Mouse (Mus musculus) layer of hippocampus, adult 8-10 months (tissue): ENCODE results near the gene Snap25. TPM values are rescaled to one million over a fixed set of nuclear protein-coding genes. Genes with fewer than 3 reads are reported as not detected.

ENCODE experiments used
- DNase-seq, 2 experiments: peaks; one replicate each; pipeline ENCODE4 v3.0.0; 2022; ENCODE audit warnings: low spot score in 2 of 2
- total RNA-seq, 4 experiments: library from RNA; stranded (reverse); gene quantifications; 2 replicates each; pipeline ENCODE4 v1.2.4; 2022

Snap25 gene
- total RNA-seq, 4 experiments from 2014 or later = 2,063 to 2,148 (median 2,094) TPM

DNA sequence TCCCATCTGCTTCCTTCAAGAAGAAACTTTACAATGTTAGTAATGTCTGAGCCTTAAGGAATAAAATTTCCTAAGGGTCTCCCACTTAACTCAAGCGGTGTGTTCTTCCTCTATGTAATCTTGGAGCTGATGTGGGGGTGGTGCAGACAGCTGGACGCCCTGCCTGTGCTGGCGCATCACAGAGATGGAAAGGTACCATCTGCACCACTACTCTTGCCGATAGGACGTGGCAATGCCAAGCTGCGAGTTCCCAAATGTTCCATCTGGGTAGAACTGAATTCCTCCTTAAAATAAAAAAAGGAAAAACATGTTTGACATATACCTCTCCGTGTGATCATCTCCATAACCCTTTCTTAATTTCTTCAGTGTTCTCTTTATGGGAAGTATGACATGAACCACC lies 89.9 kb downstream of the Snap25 start:
- peak; percentile 76 to 79 for DNase-seq

DNA sequence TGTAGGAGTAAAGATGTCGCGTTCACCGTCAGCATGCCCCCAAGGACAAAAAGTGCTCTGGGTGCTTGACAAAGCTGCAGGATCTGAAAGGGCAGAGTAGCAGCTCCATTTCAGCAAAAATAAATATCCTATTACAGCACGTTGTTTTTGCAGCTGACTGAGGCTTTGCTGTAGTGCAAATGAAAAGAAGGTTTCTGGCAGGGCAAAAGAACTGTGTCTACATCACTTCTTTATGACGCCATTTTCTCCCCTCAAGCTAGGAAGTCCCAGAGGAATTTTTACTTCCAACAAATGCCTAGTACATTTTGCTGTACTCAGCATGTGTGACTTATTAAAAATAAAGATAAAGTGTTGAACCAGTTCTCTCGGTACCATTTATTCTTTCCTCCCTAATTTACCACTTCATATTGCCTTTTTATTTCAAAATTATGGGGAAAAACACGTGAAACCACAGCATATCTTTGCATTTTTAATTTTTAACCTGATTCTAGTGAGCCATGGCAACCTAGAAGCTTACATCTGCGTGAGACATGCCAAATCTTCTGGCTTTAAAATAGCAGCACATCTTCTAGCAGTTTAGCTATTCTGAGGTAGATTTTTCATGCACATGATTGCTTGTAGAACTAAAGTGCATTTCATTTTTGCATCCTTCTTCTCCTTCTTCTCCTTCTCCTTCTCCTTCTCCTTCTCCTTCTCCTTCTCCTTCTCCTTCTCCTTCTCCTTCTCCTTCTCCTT lies 94.9 kb downstream of the Snap25 start:
- no peak for DNase-seq

DNA sequence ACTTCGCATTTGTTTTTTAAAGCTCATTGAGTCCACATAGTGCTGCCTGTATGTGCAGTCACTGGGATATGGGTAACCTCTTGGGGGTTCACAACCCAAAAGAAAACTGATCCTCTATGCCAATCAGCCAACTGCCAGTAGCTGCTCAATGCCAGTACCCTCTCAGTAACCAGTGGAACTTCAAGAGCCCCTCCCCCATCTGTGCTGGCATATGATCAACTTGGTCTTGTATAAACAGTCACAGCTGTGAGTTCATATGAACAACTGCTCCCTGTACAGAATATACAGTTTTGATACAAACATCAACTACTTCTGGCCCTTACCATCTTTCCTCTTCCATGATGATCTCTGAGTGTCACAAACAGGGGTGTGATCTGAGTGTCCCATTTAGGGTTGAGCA lies 98.1 kb downstream of the Snap25 start:
- no peak for DNase-seq

DNA sequence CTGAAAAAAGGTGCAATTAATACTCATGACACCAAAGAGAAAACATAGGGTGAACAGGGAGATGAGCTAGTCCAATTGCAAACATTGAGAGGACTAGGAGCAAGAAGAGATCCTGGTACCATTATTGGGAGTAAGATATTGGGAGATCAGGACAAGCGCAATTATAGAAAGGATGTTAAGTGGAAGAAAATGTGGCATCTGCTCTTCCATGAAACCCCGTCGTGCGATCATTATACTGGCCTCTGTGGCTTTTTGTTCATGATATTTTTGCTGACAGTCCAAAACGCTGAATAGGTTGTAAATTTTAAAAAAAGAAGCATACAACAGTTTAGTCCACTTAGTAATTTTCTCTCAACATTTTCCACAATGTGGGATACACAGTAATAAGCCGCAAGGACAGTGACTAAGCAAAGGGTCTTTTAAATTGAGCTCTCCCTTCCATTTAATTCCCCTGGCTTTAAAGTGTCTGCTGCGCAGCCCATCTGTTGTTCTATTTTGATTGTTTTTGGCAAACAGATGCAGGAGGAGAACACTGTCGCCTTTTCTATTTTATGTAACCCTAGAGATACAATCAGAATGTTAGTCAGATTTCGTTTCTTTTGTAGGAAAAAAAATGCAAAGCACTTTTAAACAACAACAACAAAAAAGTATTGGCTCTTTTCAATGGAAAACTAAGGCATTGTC lies 103.6 kb downstream of the Snap25 start:
- peak; percentile 46 to 47 for DNase-seq

DNA sequence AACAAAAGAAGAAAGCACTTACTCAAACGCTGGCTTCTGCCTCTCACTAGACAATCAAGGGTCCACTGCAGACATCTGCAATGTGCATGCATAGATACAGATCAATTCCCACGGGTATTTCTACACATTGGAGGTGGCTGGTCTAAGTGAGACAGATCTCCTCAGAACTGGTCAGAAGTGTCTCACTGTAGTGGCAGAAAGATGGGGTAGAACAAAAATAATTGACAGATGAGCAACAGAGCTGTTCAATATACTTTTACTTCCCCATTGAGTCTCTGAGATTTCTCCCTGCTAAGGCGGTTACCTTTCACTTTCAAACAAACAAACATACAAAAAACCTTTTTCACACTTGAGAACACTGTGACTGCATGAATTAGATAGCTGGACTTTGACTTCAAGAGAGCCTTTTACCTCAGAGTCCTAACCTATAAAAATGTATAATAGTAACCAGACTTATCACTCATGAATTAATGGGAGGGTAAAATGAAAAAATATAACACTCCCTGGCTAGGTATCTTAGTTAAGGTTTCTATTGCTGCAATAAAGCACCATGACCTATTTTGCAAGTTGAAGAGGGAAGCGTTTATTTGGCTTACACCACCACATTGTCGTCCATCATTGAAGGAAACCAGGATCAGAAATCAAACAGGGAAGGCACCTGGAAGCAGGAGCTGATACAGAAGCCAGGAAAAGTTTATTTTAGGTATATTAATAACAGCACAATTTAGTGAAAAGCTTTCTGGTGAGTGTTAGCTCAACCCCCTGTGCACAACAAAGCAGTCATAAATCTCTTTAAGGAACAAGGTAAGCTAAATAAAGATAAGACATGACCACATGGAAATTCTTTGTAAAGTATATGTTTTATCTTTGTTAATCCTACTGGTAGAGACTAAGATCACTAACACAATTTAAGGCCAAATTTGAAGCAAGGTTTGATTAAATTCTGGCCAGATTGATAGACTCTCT lies 110.8 kb downstream of the Snap25 start:
- no peak for DNase-seq

DNA sequence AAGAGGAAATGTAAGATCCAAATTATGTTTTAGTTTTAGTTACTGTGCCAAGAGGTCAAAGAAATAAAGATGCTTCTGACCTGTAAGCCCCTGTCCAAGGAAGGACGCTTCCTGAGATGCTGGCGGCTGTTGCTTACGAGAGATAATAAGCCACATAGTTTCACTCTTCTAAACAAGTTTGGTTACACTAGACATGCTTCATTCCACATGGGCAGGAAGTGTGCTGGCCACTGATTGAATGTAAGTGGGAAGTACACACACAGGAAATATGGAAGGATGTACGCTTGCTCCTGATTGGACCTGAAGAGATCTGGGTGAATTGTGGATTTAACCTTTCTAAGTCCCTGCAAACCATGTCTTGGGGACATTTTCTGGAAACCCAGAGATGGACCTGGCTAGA lies 114.4 kb downstream of the Snap25 start:
- DNase-seq = no peak

Other genes with a start within 250 kb of the Snap25 start
- 1 to 10 TPM; 1.3 to 2.3 (median 2.1) TPM for gene Ankef1, start 211.5 kb upstream of the Snap25 start, total RNA-seq
- 10 to 100 TPM; 16.3 to 41.4 (median 30.2) TPM for gene AL731706.2, start 172.2 kb downstream of the Snap25 start, total RNA-seq
- gene Slx4ip, start 177.8 kb downstream of the Snap25 start, total RNA-seq = 1 to 10 TPM; 5.4 to 9.5 (median 7.5) TPM
- gene AL731706.1, start 177.9 kb downstream of the Snap25 start, total RNA-seq = 10 to 100 TPM in 2 of 4 experiments, 1 to 10 TPM in 2; 3.0 to 19.4 (median 12.9) TPM
- 10 to 100 TPM; 20.9 to 33.8 (median 26.5) TPM for gene Mkks, start 177.9 kb downstream of the Snap25 start, total RNA-seq